Mouse (Mus musculus) T-helper 1 cell (primary cell): ENCODE results near the gene Vapa.

Experiments
- in situ Hi-C: fragments of 300-600 bp; cut with MboI, MseI; formaldehyde crosslinking; loops from one replicate; pipeline ENCODE4 v1.15.1; 2025; ENCODE audit warnings: high pct_unique_total_duplicates

Vapa gene

DNA sequence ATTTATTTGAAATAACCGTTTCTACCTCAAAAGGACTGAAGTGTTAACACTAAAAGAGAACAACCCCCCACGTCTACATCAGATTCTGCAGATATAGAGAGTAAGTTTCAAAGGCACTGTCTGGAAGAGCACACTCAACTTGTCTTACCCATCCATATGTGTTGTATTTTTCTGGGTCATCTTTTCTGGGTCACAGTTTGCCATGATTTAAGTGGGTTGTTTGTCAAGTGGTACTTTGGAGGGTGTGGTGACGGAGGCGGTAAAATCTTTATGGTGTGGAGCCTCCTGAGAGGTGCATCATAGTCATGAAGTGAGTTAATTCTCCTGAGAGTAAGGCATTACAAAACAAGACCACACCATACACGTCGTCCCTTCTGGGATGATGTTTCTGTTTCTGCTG, 12.2 kb upstream of the Vapa start:
- in situ Hi-C loops: no loop called here

DNA sequence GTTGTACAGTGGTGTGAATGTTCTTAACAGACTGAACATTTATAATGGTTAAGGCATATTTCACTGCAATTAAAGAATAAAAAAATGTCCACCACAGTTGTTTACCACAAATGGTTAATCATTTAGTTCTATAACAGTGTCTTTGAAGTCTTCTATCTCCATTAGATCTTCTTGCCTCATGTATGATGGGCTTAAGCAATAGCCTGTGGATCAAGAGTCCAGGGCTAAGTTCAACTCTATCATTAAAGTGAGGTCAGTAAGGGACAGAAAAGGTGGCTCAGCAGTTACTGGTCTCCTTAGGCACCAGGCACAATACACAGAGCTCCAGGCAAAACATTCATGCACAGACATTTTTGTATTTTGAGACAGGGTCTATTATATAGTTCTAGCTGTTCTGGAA, 9.8 kb upstream of the Vapa start:
- in situ Hi-C loops: loop anchor here (25.0 kb wide), 1 partner anchor 489 kb away; the partner anchor contains the start of genes Ddx11, Ndufv2 and Washc1

DNA sequence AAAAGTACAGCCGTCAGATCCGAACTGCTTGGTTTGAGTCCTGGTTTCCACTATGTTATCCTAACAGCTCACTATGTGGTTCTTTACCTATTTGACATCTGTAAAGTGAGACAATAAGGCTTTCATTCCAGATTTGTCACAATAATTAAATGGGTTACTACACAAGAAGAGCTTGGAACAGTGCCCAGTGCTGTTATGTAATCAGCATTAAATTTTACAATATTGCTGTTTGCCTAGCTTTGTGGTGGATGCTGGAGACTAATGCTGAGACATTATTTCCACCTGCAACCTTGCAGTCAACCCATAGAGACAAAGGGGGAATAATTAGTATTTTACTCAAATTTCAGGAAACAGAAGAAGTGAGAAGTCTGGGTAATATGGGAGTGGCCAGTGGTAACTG, 5.1 kb upstream of the Vapa start:
- in situ Hi-C loops: loop anchor here (25.0 kb wide), 1 partner anchor 494 kb away; the partner anchor contains the start of genes Ddx11, Ndufv2 and Washc1

DNA sequence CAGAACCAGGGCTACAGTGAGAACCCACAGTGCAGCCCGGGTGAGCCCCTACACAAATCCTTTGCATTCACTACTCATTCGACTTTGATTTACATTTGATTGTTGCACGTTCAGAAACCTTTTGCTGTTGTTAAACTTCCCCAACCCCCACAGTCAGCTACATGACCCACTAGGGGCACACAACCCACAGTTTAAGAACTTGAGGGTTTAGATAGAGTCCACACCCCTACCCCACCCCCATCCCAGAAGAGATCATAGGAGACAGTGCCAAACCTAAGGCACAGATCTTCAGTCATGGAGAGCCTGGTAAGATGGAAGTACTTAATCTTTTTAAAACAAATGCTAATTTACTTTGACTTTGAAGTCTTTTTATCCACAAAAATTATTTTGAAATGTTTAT, 2.3 kb upstream of the Vapa start:
- in situ Hi-C loops: loop anchor here (25.0 kb wide), 1 partner anchor 497 kb away; the partner anchor contains the start of genes Ddx11, Ndufv2 and Washc1

DNA sequence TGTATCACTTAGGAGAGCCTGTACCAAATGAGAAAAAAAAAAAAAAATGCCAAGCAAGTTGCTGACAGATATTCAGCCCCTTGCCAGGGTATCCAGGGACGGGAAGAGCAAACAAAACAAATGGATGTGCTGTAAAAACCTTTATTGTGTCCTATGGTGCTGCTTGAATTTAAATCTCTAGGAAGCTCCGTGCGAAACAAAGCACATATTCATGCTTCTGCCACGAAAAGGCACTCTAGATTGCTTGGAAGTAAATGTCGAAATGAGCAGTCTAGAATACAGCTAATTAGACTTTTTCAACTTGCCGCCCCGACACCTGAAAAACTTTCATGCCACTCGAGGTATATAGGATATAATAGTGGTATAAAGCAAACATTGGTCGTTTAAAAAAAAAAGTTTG, 1.1 kb upstream of the Vapa start:
- in situ Hi-C loops: loop anchor here (25.0 kb wide), 1 partner anchor 498 kb away; the partner anchor contains the start of genes Ddx11, Ndufv2 and Washc1

DNA sequence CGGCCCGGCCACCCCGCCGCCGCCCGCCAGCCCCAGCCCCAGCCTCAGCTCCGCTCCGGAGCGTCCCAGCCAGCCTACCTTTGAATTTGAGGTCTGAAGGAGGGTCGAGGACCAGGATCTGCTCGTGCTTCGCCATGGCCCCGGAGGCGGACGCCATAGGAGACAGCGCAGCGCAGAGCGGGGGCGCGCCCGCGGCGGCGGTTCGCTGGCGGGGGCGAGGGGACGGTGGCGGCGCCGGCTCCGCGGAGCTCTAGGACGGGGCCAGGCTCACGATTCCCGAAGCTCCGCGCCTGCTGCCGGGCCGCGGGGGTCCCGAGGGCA, 253 bp downstream of the Vapa start:
- in situ Hi-C loops: loop anchor here (25.0 kb wide), 1 partner anchor 499 kb away; the partner anchor contains the start of genes Ddx11, Ndufv2 and Washc1

DNA sequence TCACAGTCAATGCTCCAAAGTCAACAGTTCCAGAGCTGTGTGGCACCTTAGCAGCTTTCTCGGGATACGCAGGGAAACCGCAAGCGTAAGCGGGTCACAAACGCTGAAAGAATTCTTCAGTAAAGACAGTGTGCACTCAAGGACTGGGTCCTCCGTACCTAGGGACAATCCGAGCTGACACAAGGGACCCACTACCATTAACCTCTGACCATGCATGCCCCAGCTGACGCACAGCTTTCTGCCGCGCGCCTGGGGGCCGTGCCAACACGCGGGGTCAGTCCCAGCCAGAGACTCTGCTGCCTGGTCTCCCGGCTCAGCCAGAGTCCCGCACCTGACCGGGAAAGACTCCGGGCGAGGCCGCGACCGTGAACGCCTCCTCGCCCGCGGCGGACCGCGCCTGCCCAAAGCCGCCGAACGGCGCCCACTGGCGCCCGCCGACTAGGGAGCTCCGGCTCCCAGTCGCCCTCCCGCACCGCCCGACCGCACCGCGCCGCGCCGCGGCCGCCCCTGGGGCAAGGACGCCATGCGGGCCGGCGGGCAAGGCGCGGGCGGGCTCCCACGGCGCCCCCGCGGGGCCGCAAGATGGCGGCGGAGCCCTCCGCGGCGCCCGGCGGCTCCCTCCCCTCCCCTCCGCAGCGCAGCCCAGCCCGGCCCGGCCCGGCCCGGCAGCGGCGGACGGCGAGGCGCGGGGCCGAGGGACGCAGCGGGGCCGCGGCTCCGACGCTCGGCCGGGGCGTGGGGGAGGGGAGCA, 789 bp downstream of the Vapa start:
- in situ Hi-C loops: loop anchor here (25.0 kb wide), 1 partner anchor 500 kb away; the partner anchor contains the start of genes Ddx11, Ndufv2 and Washc1

DNA sequence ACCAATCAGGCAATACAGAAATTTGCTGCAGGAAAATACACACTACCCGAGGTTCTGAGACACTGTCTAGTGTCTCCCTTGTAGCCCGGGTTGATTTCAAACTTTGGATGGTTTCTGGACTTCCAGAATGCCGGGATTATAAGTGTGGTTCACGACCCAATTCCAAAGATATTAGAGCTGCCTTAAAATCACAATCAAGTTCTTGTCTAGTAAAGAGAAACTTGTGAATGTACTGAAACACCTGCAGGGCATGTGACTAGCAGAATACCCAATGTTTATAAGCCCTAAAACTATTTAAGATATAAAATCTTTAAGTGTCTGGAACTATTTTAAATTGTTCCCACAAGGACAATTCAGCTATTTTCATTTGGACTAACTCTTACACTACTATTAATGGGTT, 1.6 kb downstream of the Vapa start:
- in situ Hi-C loops: loop anchor here (25.0 kb wide), 1 partner anchor 501 kb away; the partner anchor contains the start of genes Ddx11, Ndufv2 and Washc1

DNA sequence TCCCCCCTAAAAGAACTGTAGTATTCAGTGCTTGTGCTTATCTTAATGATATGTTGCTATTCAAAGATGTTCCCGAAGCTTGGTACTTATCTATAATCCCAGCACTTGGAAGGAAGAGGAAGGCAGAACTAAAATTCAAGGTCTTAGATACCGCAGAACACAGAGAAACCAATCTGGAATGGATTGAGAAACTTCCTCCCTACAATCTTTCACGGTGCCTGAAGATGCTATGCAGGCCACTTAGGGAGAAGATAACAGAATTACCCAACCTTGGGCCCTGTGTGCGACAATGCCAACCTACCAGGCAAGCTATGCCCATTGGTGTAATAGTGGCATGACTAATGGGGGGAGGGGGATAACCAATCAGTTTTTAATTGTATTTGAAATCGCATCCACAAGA, 4.6 kb downstream of the Vapa start:
- in situ Hi-C loops: loop anchor here (5.0 to 25.0 kb wide), 2 partner anchors 179 to 504 kb away; partner anchors contain the start of genes Ddx11, Ndufv2 and Washc1

DNA sequence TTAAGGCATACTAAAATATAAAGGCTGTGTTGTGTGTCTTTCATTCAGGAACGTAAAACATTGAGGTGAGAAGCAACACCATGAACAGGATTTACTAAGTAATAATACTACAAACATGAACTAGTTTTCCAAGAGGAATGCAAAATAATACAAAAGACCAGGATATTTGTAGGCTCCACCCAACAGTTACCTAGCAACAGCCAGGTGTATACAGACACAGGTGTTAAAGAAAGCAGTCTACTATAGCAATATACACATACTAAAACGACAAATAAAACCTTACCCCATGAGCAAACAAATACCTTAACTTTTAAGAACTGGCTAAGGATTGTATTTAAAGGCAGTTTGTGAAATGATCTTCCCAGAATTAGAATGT, 5.1 kb downstream of the Vapa start:
- in situ Hi-C loops: loop anchor here (5.0 to 25.0 kb wide), 2 partner anchors 179 to 504 kb away; partner anchors contain the start of genes Ddx11, Ndufv2 and Washc1

DNA sequence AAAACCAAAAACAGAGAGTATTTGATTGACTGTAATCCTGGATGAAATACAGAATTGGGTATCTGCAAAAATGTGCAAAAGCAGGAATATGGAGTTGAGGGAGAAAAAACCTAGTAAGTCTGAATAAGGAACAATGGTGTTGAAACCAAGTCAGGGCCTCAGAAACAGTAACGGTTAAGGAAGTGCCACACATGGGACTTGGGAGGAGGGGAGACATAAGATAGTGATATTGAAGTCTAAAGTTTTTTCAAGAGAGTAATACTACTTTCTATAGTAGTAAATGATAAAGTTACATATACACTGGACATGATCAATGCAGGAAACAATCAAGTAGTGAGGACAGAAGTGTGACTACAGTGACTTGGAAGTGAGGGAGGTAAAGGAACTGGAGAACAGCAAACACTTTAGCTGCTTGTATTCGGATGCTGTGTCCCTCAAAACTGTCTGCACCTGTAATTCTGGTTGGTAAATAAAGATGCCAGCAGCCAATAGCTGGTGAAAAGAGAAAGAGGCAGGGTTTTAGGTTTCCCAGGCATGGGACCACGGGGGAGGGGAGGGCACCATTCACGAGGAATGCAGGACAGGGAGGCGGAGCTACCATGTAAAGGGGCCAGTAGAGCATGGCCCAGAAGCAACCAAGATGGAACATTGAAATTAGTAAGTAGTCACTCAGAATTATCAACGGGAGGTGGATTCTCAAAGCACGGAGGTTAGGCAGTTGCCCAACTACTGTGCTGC, 5.6 kb downstream of the Vapa start:
- in situ Hi-C loops: loop anchor here (5.0 to 25.0 kb wide), 2 partner anchors 180 to 505 kb away; partner anchors contain the start of genes Ddx11, Ndufv2 and Washc1

DNA sequence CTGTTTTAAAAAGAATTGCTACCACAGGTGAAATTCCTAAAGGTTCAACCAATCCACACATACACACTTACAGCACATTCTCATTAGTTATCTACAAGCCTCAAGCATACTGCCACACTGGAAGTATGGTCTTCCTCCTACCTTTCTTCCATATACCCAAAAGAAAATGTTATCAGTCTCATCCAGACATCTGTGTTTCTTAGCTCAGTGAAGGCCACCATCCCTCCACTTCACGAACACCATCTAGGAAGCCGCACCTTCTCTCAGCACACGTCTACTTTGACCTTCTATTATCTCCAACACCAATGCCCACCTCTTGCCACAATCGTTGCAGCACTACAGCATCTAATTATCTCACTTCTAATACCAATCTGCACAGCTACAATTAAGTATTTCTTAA, 7.3 kb downstream of the Vapa start:
- in situ Hi-C loops: loop anchor here (5.0 to 25.0 kb wide), 2 partner anchors 181 to 506 kb away; partner anchors contain the start of genes Ddx11, Ndufv2 and Washc1

DNA sequence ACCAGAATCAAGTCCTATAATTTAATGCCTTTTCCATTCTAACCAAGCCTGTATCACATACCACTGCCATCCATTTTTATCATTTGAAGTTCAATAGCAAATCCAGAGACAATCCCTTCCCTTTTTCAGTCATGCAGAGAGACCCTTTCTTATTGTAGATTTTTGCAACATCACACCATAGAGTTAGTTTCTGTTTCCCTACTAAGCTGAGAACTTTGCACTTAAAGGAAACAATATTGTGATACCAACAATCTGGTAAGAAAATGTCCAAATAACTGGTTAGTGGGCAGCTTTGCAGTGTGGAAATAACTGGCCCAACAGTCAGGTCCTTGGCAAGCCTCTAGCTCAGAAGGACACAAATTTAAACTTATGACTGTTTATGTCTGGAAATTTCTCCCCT, 8.5 kb downstream of the Vapa start:
- in situ Hi-C loops: loop anchor here (5.0 to 25.0 kb wide), 2 partner anchors 182 to 507 kb away; partner anchors contain the start of genes Ddx11, Ndufv2 and Washc1

DNA sequence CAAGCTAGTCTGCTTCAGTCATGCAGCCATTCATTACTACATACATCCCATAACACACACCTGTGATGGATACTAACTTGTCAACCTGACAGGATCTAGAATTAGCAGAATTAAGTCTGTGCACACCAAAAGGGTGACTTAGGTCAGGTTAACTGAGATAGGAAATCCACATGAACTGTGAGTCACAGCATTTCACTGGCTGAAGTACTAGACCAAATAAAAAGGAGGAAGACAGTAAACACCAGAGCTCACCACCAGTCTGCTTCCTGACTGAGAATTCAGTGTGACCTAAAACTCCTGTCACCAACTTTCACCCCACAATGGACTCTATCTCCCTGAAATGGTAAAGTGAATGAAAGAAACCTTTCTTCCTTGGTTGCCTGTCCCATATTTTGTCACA, 9.0 kb downstream of the Vapa start:
- in situ Hi-C loops: loop anchor here (25.0 kb wide), 1 partner anchor 508 kb away; the partner anchor contains the start of genes Ddx11, Ndufv2 and Washc1

DNA sequence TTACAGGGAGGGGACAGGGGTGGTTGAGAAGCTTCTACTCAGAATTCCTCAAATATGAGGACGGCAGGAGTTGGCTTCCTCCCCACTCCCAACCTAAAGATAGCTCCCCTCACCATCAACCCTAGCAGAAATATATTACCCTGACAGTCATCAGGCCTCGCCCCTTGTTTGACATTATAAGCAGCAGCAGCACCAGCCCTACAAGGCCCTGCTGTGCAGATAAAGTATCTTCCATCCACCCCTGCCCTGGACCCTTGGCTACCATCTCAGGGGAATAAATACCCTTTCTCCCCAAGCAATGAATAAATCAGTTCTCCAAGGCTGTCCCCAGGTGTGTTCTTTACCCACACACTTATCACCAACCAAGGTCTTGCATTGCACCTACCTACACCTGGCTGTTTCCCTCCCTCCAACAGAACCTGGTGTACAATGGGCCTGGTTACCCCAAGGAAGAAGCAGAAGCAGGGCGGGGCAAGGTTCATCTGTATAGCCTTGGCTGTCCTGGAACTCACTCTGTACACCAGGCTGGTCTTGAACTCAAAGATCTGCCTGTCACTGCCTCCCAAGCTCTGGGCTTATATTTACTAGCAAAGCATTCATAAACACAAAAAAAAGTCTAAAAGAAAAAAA, 15.4 kb downstream of the Vapa start:
- in situ Hi-C loops: no loop called here

DNA sequence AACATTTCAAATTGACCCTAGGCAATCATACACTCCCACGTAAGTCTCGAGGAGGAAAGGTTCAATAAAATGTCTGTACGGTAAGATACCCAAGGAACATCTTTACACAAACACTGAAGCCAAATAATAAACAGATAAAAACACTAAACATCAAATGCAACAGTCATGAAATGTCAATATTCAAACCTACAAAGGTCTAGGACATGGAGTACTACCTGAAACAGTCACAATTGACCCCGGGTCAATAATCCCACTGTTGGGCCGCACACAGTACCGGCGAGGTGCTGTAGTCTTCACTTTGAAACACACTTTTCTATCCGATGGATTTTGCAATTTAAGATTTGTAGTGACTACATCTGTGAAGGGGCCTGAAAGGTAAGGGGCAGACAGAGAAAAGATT, 18.7 kb downstream of the Vapa start:
- in situ Hi-C loops: no loop called here

DNA sequence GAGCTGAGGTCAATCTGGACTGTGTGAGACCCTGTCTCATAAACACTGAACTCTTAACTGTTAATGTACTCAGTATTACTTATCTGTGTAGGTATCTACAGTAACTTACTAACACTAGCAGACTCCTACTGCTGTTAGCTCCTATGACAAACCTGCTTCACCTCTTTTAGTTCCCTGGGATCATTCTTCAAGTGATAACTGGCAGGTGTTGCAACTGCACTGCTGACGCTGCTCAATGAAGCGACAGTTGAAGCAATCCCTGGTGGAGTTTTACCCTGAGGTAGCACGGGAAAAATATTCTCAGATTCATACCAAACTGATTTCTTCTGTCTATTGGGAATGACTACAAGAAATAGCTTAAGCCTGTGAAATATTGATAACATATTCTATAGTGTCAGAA, 26.5 kb downstream of the Vapa start:
- in situ Hi-C loops: no loop called here

DNA sequence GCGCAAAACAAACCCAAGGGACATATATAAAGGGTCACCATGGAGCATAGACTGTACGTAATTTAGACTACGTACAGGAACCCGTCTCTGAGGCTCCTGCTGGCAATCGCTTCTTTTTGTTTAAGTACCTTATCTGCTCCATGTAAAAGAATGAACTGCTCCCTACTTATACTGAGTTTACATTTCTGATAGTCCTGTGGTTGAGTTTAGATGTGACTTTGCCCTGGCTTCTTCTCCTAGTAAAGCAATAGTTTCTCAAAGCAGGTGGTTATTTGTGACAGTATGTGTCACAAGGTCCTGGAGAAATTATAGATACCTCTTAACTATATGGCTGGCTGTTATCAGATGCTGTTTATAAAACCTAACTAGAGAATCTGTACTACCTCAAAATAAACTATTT, 31.9 kb downstream of the Vapa start:
- in situ Hi-C loops: no loop called here

DNA sequence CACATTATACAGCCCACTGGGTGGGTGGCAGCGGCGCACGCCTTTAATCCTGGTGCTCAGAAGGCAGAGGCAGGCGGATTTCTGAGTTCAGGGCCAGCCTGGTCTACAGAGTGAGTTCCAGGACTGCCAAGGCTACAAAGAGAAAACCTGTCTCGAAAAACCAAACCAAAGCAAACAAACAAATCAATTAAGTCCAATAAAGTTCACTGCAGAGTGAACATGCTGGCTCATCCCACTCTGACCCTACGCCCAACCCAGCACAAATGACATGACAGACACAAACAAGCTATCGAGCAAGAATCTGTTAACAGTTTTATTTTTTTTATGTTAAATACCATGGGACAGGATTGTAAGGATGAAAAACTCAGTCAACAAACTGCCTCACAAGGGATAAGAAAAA, 33.6 kb downstream of the Vapa start:
- in situ Hi-C loops: no loop called here

DNA sequence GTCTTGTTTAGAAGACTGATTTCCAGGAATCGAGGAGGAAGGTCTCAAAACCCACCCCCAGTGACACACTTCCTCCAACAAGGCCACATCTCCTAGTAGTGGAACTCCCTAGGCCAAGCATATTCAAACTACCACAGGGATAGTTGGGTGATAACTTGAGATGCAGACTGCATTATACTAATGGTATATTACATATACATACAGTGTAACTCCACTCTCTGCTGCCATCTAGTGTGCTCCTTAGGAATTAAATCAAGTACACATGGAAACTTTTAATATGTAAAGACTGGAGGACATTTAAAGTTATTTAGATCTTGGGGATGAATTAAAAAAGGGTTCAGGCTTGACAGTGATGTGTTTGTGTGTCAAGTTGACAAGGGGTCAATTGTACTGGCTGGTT, 38.0 kb downstream of the Vapa start:
- in situ Hi-C loops: no loop called here

DNA sequence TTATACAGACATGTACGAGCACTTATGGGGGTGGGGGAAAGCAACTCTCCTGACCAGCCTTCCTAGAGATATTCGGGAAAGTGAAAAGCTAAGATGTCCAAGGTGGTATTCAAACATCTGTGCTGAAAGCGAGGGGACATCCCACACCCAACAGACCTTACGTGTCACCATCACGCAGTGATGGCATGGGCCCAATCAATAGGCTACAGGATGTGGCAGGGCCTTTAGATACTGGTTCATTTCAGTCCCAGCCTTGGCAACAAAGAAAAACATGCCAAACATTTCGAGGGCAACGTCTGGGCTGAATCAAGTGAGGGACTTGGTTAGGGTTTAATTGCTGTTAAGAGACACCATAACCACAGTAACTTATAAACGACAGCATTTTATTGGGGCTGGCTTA, 38.5 kb downstream of the Vapa start:
- in situ Hi-C loops: no loop called here

DNA sequence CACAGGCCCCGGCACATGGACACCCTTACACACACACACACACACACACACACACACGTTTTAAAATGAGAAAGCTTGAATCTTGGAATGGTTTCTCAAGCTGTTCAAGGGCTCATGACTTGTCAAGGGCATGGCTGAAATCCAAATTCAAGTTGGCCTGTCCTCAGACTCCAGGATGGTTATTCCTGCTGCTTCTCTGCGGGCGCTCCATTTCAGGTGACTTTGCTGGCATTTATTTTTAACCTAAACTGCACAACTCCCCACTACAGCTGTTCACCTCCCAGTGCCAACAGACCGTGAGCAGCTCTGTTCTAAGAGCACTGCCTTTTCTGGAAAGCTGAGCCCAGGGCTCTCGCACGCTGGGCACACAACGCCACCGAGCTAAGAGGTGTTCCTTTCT, 41.5 kb downstream of the Vapa start:
- in situ Hi-C loops: no loop called here
